Mouse (Mus musculus): ENCODE results near the gene Gast.

- TF ChIP-seq GATA1 (IDR thresholded peaks at IDR 0.05; ENCODE audit: low read length) (no peak), TAL1 (IDR thresholded peaks at IDR 0.05; ENCODE audit: low read length) (no peak)
These were observed 21.1 kb downstream of the Gast start for GRCm38 (mm10) chr11:100355151-100355951.
